Mouse (Mus musculus) lung, adult 10 weeks (tissue): ENCODE measurements around the gene Gm5128. TPM values are rescaled to one million over a fixed set of nuclear protein-coding genes. Genes with fewer than 3 reads are reported as not detected.

Experiments
- polyA plus RNA-seq: library from polyadenylated mRNA; stranded (reverse); fragments of 350-450 nt; fragmentation: Illumina TruSeq; extraction: RNeasy Lipid Tissue Mini Kit (QIAGEN cat#74804); gene quantifications from one replicate; pipeline ENCODE4 v1.2.3, GENCODE M21; 2014; ENCODE audit warnings: low read depth, low replicate concordance; ENCODE audit not compliant: insufficient read depth

The Gm5128 gene
- not detected for polyA plus RNA-seq

GRCm38 (mm10) chrX:135372984-135373383 is at the start of gene Gm5128:
Gene Gm5128, plus strand, starts transcription at chrX:135373284.

Other genes starting within 250 kb of the Gm5128 start
- gene Gm15023, start 195.7 kb upstream of the Gm5128 start, polyA plus RNA-seq: 0.06 TPM
- 0.86 TPM for gene Tceal6, start 162.6 kb upstream of the Gm5128 start, polyA plus RNA-seq
- gene Pramel3, start 71.0 kb upstream of the Gm5128 start, polyA plus RNA-seq: not detected
- not detected for gene Gm7903, start 60.6 kb downstream of the Gm5128 start, polyA plus RNA-seq
- not detected for gene AV320801, start 121.3 kb downstream of the Gm5128 start, polyA plus RNA-seq
- gene Nxf7, start 225.5 kb downstream of the Gm5128 start, polyA plus RNA-seq: 0.27 TPM